Mouse (Mus musculus): ENCODE results near the gene Cmah.

GRCm38 (mm10) chr13:24443763-24444347 lies 116.7 kb downstream of the Cmah start:
- TF ChIP-seq EP300 (IDR thresholded peaks at IDR 0.05; ENCODE audit: insufficient read depth, low read depth, low read length), result no peak
- no peak for TF ChIP-seq POLR2A (IDR thresholded peaks at IDR 0.05; ENCODE audit: insufficient read depth, low read length)
- TF ChIP-seq CTCF (IDR thresholded peaks at IDR 0.05; ENCODE audit: low read depth, low read length), result no peak

Data from ES-Bruce4 (cell line).